Mouse (Mus musculus) adrenal gland, postnatal 14 days (tissue): ENCODE results near the gene Adh4. TPM values are rescaled to one million over a fixed set of nuclear protein-coding genes. Genes with fewer than 3 reads are reported as not detected.
"Not testable (repeated sequence)": the region's sequence is repeated elsewhere in the genome, so short reads cannot be mapped to it uniquely, and the experiment has no call there.

Experiments
- DNase-seq: peaks from one replicate; pipeline ENCODE4 v3.0.0; 2021; ENCODE audit warnings: mixed read lengths
- long read RNA-seq, 2 experiments: library from polyadenylated mRNA; stranded (forward); transcript quantifications; one replicate each; pipeline ENCODE4 v2.0.0; 2021
- total RNA-seq: library from RNA; stranded (reverse); gene quantifications from 2 replicates; pipeline ENCODE4 v1.2.3, GENCODE M21; 2021

Adh4 gene
- 1.6 and 13.8 TPM in 2 replicates for total RNA-seq
- long read RNA-seq, experiment 1, partial matches to known transcripts: 0 of 1 reads
- long read RNA-seq, experiment 1, other reads (novel, unspliced or antisense): 1 of 1 reads
- long read RNA-seq, experiment 2, partial matches to known transcripts: 2 of 9 reads
- long read RNA-seq, experiment 2, other reads (novel, unspliced or antisense): 3 of 9 reads

DNA sequence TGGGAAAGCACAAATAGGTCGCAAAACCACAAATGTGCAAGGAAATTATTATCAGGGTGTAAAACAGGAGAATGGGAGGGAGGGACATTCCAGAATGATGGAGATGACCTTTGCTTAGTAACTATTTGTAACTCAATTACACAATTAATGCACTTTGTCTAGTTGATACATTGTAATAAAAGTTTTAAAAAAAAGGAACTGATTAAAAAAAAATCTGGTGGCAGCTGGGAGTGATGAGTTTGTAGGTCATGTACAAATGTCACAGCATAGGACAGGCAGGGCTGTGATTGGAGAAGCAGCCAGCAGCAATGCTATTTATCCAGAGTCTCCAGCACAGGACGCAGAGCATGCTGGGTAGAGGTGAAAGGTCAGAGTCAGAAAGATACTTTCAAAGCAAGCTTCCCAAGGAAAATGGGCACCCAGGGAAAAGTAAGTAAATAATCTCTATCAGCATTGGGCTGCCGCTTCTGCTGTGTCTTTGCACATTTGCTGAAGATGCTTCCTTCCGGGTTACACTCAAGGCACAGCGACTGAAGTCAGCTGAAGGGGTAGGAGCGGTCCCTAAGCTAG lies at the start of gene Adh4:
Gene Adh4 (plus strand): TSS at position 346 of the 570 bp plus-strand sequence.
- DNase-seq: no peak

DNA sequence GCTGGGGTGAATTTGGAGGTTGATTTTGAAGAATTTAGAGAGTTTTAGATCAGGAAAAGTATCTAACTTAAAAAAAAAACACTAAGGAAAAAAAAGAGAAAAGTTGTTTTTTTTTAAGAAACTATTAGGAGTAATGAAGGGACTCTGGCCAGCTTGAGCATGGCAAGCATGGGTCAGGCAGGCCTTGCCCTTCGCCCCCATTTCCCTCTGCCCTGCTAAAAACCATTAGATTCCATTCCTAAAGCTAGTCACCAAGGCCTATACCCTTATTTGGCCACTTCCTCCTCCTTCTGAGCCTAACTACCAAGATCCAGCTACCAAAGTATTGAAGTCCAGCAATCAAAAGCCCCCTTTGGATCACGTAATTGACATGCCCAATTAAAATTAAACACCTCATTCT lies 49.1 kb upstream of the Adh4 start:
- DNase-seq: no peak

GRCm38 (mm10) chr3:138369546-138369945 lies 45.7 kb upstream of the Adh4 start:
- no peak for DNase-seq

DNA sequence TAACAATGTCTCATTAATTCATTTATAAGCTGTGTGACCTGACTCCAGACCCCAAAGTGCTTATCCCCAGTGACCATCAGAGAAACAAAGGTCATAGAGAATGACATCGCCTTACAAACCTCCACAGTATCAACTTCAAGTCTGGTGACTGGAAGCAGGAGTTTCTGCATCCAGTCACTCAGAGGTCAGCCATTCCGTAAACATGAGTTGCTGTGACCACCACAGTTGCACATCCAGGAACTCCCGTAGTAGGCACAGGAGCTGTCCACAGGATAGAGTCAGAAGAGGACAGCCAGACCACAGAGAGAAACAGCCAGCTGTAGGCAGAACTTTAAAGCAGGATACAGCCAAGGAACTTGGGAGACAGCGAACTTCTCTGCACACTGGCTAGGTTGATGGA lies 45.0 kb upstream of the Adh4 start:
- DNase-seq: not testable (repeated sequence)

- peak; percentile 32 for DNase-seq
These were observed 41.3 kb upstream of the Adh4 start for GRCm38 (mm10) chr3:138373920-138374319.

GRCm38 (mm10) chr3:138375148-138375547 lies 40.1 kb upstream of the Adh4 start:
- DNase-seq: peak; percentile 29

DNA sequence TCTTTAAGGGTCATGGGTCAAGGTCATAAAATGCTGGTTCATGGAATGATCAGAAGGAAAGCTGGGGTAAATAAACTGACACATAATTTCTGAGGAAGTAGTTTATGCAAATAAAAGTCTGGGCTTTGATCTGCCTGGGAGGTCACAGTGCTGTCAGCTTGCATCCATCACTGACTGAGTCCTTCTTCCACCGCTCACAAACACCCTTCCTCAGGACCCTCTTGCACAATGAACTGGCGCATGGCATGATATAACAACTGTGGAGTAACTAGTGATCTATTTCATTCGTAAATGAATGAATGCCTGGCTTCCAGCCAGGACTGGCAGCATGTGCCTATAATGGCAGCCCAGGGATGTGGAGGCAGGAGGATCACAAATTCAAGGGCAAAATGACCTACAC lies 34.1 kb upstream of the Adh4 start:
- peak; percentile 47 for DNase-seq

GRCm38 (mm10) chr3:138387155-138387554 lies 28.1 kb upstream of the Adh4 start:
- DNase-seq: no peak

DNA sequence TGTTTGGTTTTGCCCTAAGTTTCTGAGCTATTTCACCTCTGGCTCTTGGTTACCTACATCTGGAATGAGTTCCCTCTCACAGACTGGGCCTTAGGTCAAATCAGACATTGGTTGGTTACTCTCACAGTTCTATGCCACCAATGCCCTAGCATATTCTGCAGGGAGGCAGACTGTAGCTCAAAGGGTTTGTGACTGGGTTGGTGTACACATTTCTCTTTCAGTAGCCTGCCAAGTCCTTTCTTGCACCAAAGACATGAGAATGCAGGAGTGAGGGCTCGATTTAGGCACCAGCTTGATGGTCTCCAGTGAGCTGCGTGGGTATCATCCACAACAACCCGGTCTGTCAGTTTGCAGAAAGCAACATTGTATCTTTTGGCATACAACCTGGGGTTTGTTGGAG lies 10.4 kb upstream of the Adh4 start:
- no peak for DNase-seq

DNA sequence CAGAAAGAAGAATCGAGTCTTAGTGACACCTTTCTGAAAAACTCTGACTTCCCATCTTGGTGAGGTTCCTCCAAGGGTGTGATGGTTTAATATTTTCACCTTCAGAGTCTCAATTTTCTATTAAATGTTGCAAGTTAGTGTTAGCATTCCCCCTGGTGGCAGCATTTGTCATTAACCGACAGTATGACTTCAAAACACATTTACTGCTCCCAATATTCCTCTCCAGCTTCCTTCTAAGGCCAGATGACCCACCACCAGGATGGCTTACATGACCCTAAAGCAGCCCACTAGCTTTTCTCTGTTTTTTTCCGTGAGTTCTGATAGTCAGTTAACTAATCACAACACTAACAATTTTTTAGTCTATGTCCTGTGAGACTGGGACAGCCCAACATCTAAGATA lies 9.9 kb upstream of the Adh4 start:
- peak; percentile 67 for DNase-seq

DNA sequence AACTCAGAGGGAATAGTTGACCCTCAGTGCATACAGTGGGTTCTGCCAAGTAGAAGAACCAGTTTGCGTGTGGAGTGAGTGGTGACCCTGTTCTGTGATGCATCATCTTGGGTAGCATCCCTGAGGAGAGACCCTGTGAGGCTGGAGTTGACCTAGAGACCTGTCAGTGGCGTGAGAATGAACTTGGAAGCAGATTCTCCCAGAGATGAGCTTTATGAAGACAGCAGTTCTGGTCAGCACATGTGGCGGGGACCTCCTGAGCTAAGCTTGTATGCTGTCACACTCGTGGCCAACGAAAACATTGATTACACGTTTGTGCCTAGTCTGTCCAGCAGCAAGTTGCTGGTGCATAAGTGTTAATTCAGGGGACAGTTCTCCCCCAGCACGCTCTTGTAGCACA lies 9.4 kb upstream of the Adh4 start:
- no peak for DNase-seq

DNA sequence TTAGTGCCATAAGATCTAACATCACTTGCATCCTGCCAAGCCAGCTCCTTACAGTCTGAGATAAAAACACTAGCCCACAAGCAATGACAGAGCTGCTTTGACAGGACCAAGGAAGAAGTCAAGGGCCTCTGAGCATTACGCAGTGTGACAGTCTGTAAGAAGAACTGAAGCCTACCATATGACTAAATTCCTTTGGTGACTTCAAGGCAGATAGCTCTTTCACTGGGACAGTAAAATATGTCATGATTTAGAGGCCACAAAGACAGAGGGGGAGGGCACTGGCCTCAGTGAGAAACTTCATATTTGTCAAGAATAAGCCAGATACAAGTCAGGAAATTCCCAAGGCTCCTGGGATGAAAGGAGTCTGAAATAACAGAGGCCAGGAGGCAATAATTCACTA lies 7.3 kb upstream of the Adh4 start:
- DNase-seq: peak; percentile 61

DNA sequence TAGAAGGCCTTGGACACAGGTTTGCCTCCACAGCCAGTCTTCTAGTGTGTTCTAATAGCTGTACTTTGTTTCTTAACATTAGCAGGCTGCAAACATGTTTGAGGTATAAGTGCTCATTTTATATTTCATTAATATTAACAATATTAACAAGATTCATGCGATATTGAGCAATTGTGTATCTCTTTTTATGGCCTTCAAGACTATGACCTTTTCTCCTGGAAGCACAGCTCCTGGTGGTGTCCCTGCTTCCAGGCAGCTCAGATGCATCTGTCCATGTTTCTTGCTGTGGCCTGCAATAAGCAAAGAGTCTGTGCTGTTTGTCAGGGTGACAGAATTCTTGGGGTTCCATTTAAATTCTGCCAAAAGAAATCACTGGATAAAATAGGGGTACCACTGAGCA lies 5.7 kb upstream of the Adh4 start:
- no peak for DNase-seq

- DNase-seq: no peak
These were observed 5.1 kb upstream of the Adh4 start for GRCm38 (mm10) chr3:138410211-138410610.

DNA sequence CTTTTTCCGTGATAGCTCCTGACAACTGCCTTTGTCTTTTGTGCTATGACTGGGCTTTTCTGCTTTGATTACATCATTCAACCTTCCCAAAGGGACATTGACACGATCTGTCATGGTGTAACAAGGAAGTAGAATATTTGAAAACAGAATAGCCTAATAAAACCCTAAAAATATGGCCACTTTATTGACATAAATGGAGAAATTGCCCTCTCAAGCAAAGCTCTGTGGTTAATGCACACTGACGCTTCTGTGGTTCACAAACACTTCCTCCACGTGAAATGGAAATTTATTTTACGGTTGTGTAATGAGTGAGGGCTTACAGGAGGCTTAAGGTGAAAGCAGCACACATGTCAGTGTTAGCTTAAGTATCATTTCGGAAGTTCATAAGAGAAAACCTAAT lies 4.1 kb downstream of the Adh4 start:
- no peak for DNase-seq

- no peak for DNase-seq
These were observed 5.1 kb downstream of the Adh4 start for GRCm38 (mm10) chr3:138420385-138420784.

- no peak for DNase-seq
These were observed 8.4 kb downstream of the Adh4 start for GRCm38 (mm10) chr3:138423664-138424063.

DNA sequence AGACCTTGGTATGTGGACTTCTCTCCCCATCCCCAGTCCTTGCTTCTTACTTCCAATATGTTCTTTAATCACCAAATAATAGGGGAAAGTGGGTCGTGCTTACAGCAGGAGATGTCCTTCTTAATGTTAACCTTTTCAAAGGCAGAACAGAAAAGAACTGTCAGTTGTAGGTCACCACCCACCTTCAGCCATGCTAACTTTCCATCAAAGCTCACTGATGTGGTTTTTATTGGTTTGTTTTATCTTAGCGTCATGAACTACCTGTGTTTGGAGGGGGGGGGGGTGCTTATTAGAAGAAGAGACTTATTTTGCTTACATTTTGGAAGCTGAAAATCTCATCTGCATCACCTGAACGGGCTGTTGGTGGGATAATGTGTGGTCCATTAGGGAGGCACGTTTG lies 9.0 kb downstream of the Adh4 start:
- DNase-seq: no peak

DNA sequence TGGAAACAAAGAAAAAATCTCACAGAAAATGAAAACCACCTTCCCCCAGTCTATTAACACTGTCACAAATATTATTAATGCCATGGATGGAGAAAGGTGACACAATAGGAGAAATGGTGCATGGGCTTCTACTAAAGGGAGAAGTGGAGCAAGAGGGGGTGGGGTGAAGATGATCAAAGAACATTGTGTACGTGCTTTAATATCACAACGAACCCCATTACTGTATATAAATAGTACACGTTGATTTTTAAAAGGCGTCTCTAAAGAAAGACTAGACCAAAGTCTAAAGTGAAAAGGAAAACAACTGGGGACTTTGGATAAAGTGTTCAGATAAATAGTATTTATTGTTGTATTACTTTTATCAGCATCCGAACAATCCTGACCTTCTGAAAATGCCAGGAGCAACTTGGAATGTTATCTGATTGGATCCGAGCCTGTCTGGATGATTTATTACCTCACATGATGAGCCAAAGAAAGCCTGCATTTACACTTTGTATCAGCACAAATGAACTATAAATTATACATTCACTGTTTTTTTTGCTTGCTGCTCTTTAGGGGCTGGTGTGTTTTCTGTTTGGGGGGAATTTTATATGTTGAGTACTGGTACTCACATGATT lies 15.2 kb downstream of the Adh4 start:
- DNase-seq: no peak

- DNase-seq: no peak
These were observed 16.6 kb downstream of the Adh4 start for GRCm38 (mm10) chr3:138431835-138432234.

GRCm38 (mm10) chr3:138438716-138439115 lies 23.4 kb downstream of the Adh4 start:
- no peak for DNase-seq

DNA sequence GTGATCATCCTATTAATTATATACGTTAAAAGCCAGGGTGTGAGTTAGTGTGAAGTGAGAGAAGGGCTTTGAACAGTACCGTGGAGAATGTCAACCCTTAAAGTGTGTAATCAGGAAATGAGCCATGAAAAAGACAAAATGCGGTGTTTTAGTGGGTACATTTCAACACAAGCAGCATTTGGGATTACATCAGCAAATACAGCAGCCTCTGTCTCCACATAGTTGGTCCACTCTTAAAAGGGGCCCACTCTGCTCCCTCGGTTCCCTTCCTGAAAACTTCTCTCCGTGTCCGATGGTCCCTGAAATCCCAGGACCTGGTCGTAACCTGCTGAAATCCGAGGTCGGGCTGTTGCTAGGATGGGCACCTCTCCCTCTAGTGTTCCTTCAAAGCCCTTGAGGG lies 26.9 kb downstream of the Adh4 start:
- DNase-seq: no peak

DNA sequence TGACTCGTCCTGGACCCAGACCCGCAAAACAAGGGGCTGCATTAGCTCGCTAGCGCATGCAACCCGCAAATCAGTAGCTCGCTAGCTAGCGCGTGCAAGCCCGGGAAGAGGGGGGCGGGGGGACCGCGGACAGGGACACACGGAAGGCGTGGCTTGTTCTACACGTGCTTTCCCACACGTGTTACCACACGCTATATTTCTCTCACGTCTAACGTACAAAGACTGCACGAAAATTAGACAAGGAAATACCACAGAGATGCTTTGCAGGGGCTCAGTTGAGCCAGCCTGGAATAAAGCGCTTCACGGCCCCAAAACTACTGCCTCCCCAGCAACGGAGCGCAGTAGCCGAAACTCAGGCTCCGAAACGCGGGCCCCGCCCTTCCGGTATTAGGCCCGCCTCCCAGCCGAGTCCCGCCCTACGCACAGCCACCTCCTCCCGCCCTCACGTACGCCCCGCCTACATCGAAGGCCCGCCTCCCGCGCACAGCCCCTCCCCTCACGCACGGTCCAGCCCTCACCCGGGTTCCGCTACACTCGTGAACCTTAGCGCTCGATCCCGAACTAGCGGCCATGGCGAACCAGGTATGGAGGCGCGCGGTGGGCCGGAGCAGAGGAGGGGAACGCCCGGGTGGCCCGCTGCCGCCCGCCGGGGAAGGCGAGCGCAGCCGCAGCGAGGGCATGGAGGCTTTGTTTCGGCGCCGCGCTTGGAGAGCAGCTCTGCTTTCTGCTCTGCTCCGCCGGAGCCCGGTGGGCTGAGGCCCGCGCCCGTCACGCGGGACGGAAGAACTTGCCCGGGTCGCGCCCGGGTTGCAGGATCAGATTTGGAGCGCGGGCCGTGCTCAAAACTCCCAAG lies 27.6 kb downstream of the Adh4 start, which contains the start of gene Adh5:
Gene Adh5 (plus strand): TSS at position 482 of the 853 bp plus-strand sequence.
- peak; percentile 97 for DNase-seq
